Mouse (Mus musculus): Measurements from ENCODE around the gene Catsper2. TPM values are rescaled to one million over a fixed set of nuclear protein-coding genes. Genes with fewer than 3 reads are reported as not detected.

Gene Catsper2
- total and polyA plus RNA-seq, 2 experiments from 2014 or later: 3.0 to 3.8 TPM

DNA sequence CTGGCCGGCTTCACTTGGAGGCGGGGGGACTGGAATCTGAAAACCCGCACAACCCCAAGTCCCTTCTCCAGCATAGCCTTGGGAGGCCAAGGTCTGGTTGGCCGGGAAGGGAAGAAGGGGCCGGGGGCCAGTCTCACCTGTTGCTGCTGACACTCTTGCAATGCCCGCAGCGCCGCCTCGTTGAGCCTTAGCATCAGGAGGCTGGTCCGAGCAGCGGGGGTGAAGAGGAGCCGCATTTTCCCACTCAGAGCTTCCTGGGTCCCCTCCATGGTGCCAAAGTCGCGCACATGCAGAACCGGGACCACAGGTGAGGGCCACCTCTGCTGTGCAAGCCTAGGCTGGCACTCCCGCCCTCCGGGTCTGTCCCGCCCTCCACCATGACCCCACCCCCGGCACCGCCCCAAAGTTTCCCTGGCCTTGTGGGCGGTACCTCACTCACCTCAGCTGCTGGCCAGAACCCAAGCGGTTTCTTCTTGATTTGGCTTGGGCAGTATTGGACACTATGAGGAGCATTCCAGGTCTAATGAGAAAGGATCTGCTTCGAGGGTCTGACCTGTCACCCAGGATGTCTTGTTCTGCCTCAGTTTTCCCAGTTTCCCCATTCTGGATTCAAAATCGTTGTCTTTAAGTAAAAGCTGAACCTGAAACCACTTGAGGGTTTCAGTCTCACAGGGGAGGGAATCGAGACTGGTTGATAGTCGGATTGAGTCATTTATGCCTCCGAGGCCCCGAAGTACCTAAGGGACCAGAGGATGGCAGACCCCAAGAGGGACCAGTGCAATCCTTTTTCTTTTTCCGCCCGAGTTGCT, 28.9 kb upstream of the Catsper2 start:
- DNase-seq (ENCODE audit: low spot score) (no peak), ATAC-seq (ENCODE audit: low FRiP score) (no peak)
- Histone ChIP-seq H3K4me1 (ENCODE audit: insufficient read depth, low read length) (0 out of 2 replicates have a peak, but pooled peaks cover 4% of the 10 kb centered on the region), H3K9ac (replicated peaks; ENCODE audit: low read length, poor library complexity, severe bottlenecking) (no peak overlapping the region; the same call in 1 of the 2 replicates), H3K4me3 (ENCODE audit: low read depth, low read length) (peak overlapping the region; percentile 19), H3K4me2 (ENCODE audit: low read depth, low read length, poor library complexity, severe bottlenecking) (peak overlapping the region; percentile 47), H3K27ac (ENCODE audit: low read depth, low read length) (no peak overlapping the region), H3K36me3 (ENCODE audit: insufficient read depth, low read length) (peaks cover 17% of the 10 kb centered on the region), H3K27me3 (ENCODE audit: insufficient read depth, low read length) (peaks cover 8% of the 10 kb centered on the region; the same call in 1 of the 2 replicates), H3K9me3 (ENCODE audit: low read length) (no peaks in the 10 kb centered on the region)
- no peak for TF ChIP-seq CTCF (IDR thresholded peaks at IDR 0.05)
- 4% methylated on average over 30 of the region's 30 CpGs for WGBS

DNA sequence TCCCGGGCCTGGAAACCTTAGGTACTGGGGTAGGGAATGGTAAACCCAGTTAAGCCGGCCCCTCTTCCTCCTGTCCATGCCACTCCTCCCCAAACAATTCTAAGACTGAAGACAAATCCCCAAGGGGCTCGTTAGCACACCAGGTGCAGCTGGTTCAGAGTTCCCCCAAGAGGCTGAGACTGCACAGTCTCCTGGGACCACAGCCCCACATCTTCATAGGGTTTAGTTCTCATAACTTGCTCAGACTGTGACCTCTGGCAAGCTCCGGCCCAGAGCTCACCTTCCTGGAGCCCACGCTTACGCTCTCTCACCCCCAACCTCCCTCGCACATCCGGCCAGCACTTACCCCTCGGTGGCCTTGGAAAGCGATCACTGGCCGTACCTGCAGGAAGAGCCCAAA, 28.2 kb upstream of the Catsper2 start:
- Histone ChIP-seq H3K27ac (ENCODE audit: low read depth, low read length) (no peak overlapping the region), H3K27me3 (ENCODE audit: insufficient read depth, low read length) (peaks cover 8% of the 10 kb centered on the region; the same call in 1 of the 2 replicates), H3K9me3 (ENCODE audit: low read length) (no peaks in the 10 kb centered on the region), H3K36me3 (ENCODE audit: insufficient read depth, low read length) (peaks cover 21% of the 10 kb centered on the region), H3K4me1 (ENCODE audit: insufficient read depth, low read length) (0 out of 2 replicates have a peak, but pooled peaks cover 4% of the 10 kb centered on the region), H3K4me2 (ENCODE audit: low read depth, low read length, poor library complexity, severe bottlenecking) (peak overlapping the region; percentile 47), H3K9ac (replicated peaks; ENCODE audit: low read length, poor library complexity, severe bottlenecking) (no peak overlapping the region), H3K4me3 (ENCODE audit: low read depth, low read length) (peak overlapping the region; percentile 19; the same call in 1 of the 2 replicates)
- ATAC-seq (ENCODE audit: low FRiP score) (no peak), DNase-seq (ENCODE audit: low spot score) (no peak)
- no peak for TF ChIP-seq CTCF (IDR thresholded peaks at IDR 0.05)
- WGBS: 11% methylated on average over 11 of the region's 11 CpGs

DNA sequence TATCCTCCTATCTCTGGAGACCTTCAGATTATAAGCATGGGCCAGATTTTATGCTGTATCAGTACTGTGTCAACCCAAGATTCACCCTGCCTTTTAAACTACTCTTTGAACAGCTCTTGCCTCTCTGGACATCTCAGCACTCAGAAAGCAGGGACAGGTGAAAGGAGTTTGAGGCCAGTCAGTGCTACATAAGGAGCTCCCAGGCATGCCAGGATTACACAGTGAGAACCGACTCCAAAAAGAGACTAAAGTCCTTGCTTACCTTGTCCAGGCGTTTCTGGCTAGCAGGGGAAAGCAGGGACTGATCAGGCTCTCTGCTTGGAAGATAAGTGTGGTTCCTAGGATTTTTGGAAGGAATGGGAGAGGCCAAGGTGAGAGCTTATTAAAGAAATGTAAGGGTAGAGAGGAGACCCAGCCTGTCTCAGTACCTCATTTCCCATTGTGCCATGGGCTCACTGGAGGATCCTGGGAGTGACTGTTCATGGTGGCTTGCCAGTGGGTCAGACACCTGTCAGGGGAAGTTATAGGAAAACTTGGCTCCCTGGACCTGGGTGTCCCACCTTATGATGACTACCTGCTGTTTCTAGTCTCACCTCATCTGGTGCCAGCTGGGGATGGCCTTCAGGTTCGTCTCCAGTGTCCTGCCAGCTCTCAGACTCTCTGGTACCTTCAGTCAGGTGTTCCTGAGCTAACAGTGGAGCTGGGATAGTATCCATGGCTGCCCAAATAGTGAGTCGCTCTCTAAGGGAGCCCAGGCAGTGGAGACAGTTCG, 27.4 kb upstream of the Catsper2 start:
- Histone ChIP-seq H3K27me3 (ENCODE audit: insufficient read depth, low read length) (peaks cover 8% of the 10 kb centered on the region; the same call in 1 of the 2 replicates), H3K4me2 (ENCODE audit: low read depth, low read length, poor library complexity, severe bottlenecking) (no peak overlapping the region), H3K4me1 (ENCODE audit: insufficient read depth, low read length) (0 out of 2 replicates have a peak, but pooled peaks cover 4% of the 10 kb centered on the region), H3K27ac (ENCODE audit: low read depth, low read length) (no peak overlapping the region), H3K4me3 (ENCODE audit: low read depth, low read length) (no peak overlapping the region), H3K36me3 (ENCODE audit: insufficient read depth, low read length) (peaks cover 24% of the 10 kb centered on the region), H3K9me3 (ENCODE audit: low read length) (no peaks in the 10 kb centered on the region), H3K9ac (replicated peaks; ENCODE audit: low read length, poor library complexity, severe bottlenecking) (no peak overlapping the region)
- DNase-seq (ENCODE audit: low spot score): no peak
- WGBS: 65% methylated on average over 5 of the region's 5 CpGs
- ATAC-seq (ENCODE audit: low FRiP score): no peak
- no peak for TF ChIP-seq CTCF (IDR thresholded peaks at IDR 0.05)

DNA sequence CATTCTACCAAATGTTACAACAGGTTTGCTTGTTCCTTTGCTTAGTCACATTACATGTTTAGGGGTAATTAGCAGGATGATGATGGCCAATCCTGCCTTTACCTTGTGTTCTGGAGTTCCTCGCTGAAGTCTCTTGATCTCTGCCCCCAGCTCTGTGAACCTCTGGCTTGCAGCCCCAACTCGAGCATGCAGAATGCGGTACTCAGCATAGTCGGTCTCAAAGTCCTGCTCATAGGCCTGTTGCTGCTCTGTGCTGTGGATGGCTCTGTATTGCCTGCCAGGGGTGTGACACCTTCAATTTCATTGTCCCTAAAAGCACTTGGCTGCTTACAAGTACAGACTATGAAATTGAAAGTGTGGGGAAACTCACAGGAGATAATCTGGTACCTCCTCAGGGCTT, 26.2 kb upstream of the Catsper2 start:
- no peak overlapping the region for H3K4me3 ChIP-seq (ENCODE audit: low read depth, low read length)
- H3K9me3 ChIP-seq (ENCODE audit: low read length): no peaks in the 10 kb centered on the region
- no peak for TF ChIP-seq CTCF (IDR thresholded peaks at IDR 0.05)
- no peak overlapping the region for H3K4me2 ChIP-seq (ENCODE audit: low read depth, low read length, poor library complexity, severe bottlenecking)
- no peak for DNase-seq (ENCODE audit: low spot score)
- peaks cover 32% of the 10 kb centered on the region for H3K36me3 ChIP-seq (ENCODE audit: insufficient read depth, low read length)
- no peak overlapping the region; the same call in 1 of the 2 replicates for H3K9ac ChIP-seq (replicated peaks; ENCODE audit: low read length, poor library complexity, severe bottlenecking)
- ATAC-seq (ENCODE audit: low FRiP score): no peak
- 0 out of 2 replicates have a peak, but pooled peaks cover 4% of the 10 kb centered on the region for H3K4me1 ChIP-seq (ENCODE audit: insufficient read depth, low read length)
- 86% methylated on average over 4 of the region's 4 CpGs for WGBS
- H3K27ac ChIP-seq (ENCODE audit: low read depth, low read length): no peak overlapping the region
- H3K27me3 ChIP-seq (ENCODE audit: insufficient read depth, low read length): peaks cover 8% of the 10 kb centered on the region; the same call in 1 of the 2 replicates

DNA sequence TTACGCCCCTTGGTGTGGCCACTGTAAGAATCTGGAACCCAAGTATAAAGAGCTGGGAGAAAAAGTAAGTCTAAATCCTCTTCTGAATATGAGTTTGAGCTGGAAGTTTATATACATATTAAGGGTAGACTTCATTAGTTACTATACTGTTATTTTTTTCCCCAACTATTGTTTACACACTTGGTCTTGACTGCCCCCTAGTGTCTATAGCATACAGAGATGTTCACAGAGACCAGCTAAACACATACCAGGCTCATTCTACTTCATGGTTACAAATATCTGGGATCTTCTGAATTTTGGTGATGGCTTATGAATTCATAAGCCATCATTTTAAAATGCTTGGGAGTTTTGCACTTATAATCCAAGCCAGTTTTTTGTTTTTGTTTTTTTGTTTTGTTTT, 21.3 kb upstream of the Catsper2 start:
- H3K27ac ChIP-seq (ENCODE audit: low read depth, low read length): no peak overlapping the region
- no peak overlapping the region for H3K4me2 ChIP-seq (ENCODE audit: low read depth, low read length, poor library complexity, severe bottlenecking)
- peak; percentile 49 for DNase-seq (ENCODE audit: low spot score)
- ATAC-seq (ENCODE audit: low FRiP score): no peak
- WGBS: 100% methylated on average over 1 of the region's 1 CpGs
- no peaks in the 10 kb centered on the region for H3K27me3 ChIP-seq (ENCODE audit: insufficient read depth, low read length)
- TF ChIP-seq CTCF (IDR thresholded peaks at IDR 0.05): peak; percentile 65
- no peak overlapping the region for H3K9ac ChIP-seq (replicated peaks; ENCODE audit: low read length, poor library complexity, severe bottlenecking)
- peaks cover 57% of the 10 kb centered on the region for H3K36me3 ChIP-seq (ENCODE audit: insufficient read depth, low read length)
- H3K9me3 ChIP-seq (ENCODE audit: low read length): no peaks in the 10 kb centered on the region
- H3K4me3 ChIP-seq (ENCODE audit: low read depth, low read length): no peak overlapping the region
- H3K4me1 ChIP-seq (ENCODE audit: insufficient read depth, low read length): no peaks in the 10 kb centered on the region
